Mouse (Mus musculus) stomach, embryonic 14.5 days (tissue): ENCODE results near the gene Glt28d2. TPM values are rescaled to one million over a fixed set of nuclear protein-coding genes. Genes with fewer than 3 reads are reported as not detected.

Experiments
- ATAC-seq: fragments of 200-750 bp; cut with Nextera tagmentation; 2 replicates; pipeline ENCODE4 v1.8.0; 2017; ENCODE audit warnings: low read depth, moderate TSS enrichment; ENCODE audit not compliant: insufficient number of reproducible peaks, insufficient read depth, low FRiP score
- H3K27ac ChIP-seq: fragments of 300-500 bp; sonication (generic); 2 replicates; pipeline ENCODE4 v1.5.1; 2014; ENCODE audit warnings: mild to moderate bottlenecking, low read length, moderate library complexity, mixed read lengths
- H3K27me3 ChIP-seq: fragments of 300-500 bp; sonication (generic); 2 replicates; pipeline ENCODE4 v1.6.1; 2014; ENCODE audit warnings: low read length, control low read depth, mixed read lengths; ENCODE audit not compliant: control insufficient read depth, insufficient read depth
- H3K36me3 ChIP-seq: fragments of 300-500 bp; sonication (generic); 2 replicates; pipeline ENCODE4 v1.6.1; 2014; ENCODE audit warnings: mild to moderate bottlenecking, control low read depth, low read length, moderate library complexity, mixed read lengths; ENCODE audit not compliant: control insufficient read depth, insufficient read depth
- H3K4me1 ChIP-seq: fragments of 300-500 bp; sonication (generic); 2 replicates; pipeline ENCODE4 v1.6.1; 2014; ENCODE audit warnings: low read length, control low read depth, mixed read lengths; ENCODE audit not compliant: control insufficient read depth, insufficient read depth
- H3K4me2 ChIP-seq: fragments of 300-500 bp; sonication (generic); replicated peaks from 2 replicates; pipeline ENCODE4 v1.6.1; 2014; ENCODE audit warnings: low read depth, low read length, control low read depth
- H3K4me3 ChIP-seq: fragments of 300-500 bp; sonication (generic); 2 replicates; pipeline ENCODE4 v1.5.1; 2014; ENCODE audit warnings: low read depth, low read length, control low read depth
- H3K9ac ChIP-seq: fragments of 300-500 bp; sonication (generic); replicated peaks from 2 replicates; pipeline ENCODE4 v1.6.1; 2014; ENCODE audit warnings: low read depth, mild to moderate bottlenecking, control low read depth, low read length, moderate library complexity, mixed read lengths
- H3K9me3 ChIP-seq: fragments of 300-500 bp; sonication (generic); 2 replicates; pipeline ENCODE4 v1.6.1; 2016; ENCODE audit warnings: low read depth, low read length, control low read depth; ENCODE audit not compliant: control insufficient read depth
- WGBS: fragments of 180-500 bp; shearing (Covaris S2); extraction: QIAGEN DNeasy Blood & Tissue Kit; methylation state at CpG from one replicate; pipeline ENCODE4 v1.1.7; 2014; 5-methylcytosine and 5-hydroxymethylcytosine counted together
- polyA plus RNA-seq: library from polyadenylated mRNA; unstranded; fragments of >200 nt; fragmentation: Nextera tagmentation; extraction: Ambion mirVana; gene quantifications from 2 replicates; pipeline ENCODE4 v1.2.1, GENCODE M21; 2014

Gene Glt28d2
- polyA plus RNA-seq, 1 experiment from 2014 or later: 3.2 TPM

GRCm38 (mm10) chr3:85846316-85846715 lies 41.0 kb downstream of the Glt28d2 start:
- no peak overlapping the region for H3K9ac ChIP-seq
- WGBS: 88% methylated on average over 1 of the region's 1 CpGs
- ATAC-seq: no peak

GRCm38 (mm10) chr3:85845341-85845740 lies 42.0 kb downstream of the Glt28d2 start:
- Histone ChIP-seq H3K4me2 (no peak overlapping the region), H3K27ac (no peak overlapping the region), H3K4me3 (no peak overlapping the region), H3K27me3 (no peaks in the 10 kb centered on the region), H3K9me3 (no peaks in the 10 kb centered on the region), H3K4me1 (0 out of 2 replicates have a peak, but pooled peaks cover 8% of the 10 kb centered on the region), H3K9ac (no peak overlapping the region), H3K36me3 (no peaks in the 10 kb centered on the region)
- 66% methylated on average over 6 of the region's 6 CpGs for WGBS
- no peak for ATAC-seq

More at GRCm38 (mm10) chr3:85846316-85846715, 41.0 kb downstream of the Glt28d2 start:
- H3K36me3 ChIP-seq: no peaks in the 10 kb centered on the region
- no peak overlapping the region for H3K27ac ChIP-seq
- no peak overlapping the region for H3K4me3 ChIP-seq
- no peak overlapping the region for H3K4me2 ChIP-seq
- H3K27me3 ChIP-seq: no peaks in the 10 kb centered on the region
- no peaks in the 10 kb centered on the region for H3K9me3 ChIP-seq
- H3K4me1 ChIP-seq: 0 out of 2 replicates have a peak, but pooled peaks cover 8% of the 10 kb centered on the region

DNA sequence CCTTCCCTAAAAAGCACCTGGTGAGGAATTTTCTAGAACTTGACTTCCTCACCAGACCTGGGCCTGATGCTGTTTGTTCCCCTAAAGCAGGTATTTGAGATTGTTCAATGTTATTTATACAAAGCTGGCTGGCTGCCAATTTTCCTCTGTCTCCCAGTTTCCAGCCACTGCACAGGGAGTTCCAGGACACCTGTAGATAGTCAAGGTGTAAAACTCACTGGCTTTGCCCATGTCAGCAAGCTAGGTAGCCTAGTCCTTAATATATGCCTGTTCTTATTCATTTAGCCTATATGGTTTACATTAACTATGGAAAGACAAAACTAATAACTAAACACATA lies 44.5 kb downstream of the Glt28d2 start:
- Histone ChIP-seq H3K4me2 (no peak overlapping the region), H3K36me3 (no peaks in the 10 kb centered on the region), H3K9me3 (no peaks in the 10 kb centered on the region), H3K4me1 (0 out of 2 replicates have a peak, but pooled peaks cover 8% of the 10 kb centered on the region), H3K4me3 (no peak overlapping the region), H3K27ac (0 out of 2 replicates have a peak overlapping the region, but pooled peaks have one; percentile 59), H3K27me3 (no peaks in the 10 kb centered on the region), H3K9ac (no peak overlapping the region)
- ATAC-seq: peak; percentile 33; the same call in 1 of the 2 replicates

DNA sequence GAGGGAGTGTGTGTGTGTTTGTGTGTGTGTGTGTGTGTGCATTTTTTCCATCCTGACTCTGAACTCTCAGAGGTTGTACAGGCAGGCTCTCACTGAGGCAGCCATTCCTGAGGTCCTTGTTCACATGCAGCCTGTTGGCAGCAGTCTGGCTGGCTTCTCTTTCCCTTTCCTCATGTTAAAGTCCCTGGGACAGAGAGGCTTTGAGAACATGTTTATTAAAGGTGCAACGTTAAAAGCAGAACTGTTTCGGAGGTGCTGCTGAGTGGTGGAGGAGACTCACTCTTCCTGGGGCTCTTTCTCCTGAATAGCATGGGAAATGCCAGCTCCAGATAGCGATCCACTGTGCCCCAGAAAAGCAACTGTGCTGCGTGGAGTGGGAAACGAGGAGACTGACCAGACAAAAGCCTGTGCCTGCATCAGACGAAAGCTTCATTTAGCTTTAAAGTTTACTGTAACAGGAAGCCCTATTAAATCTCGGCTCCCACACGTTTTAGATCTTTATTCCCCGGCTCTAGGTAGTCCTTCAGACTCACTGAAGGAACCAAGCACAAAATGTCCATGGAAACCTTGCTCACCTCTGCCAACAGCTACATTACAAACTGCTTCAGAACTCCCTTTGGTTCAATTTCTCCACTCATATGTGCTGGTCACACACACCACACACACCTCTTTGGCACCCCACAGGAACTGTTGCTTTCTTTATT lies 45.0 kb downstream of the Glt28d2 start:
- 0 out of 2 replicates have a peak, but pooled peaks have one; percentile 6 for ATAC-seq
- Histone ChIP-seq H3K4me1 (0 out of 2 replicates have a peak, but pooled peaks cover 8% of the 10 kb centered on the region), H3K9me3 (no peaks in the 10 kb centered on the region), H3K27ac (peak overlapping the region; percentile 59; the same call in 1 of the 2 replicates), H3K4me2 (no peak overlapping the region), H3K4me3 (no peak overlapping the region), H3K27me3 (no peaks in the 10 kb centered on the region), H3K36me3 (no peaks in the 10 kb centered on the region), H3K9ac (no peak overlapping the region)
- 29% methylated on average over 9 of the region's 9 CpGs for WGBS

GRCm38 (mm10) chr3:85841454-85842176 lies 45.7 kb downstream of the Glt28d2 start:
- no peak overlapping the region for H3K9ac ChIP-seq
- WGBS: 22% methylated on average over 2 of the region's 2 CpGs
- H3K4me2 ChIP-seq: no peak overlapping the region
- peak overlapping the region; percentile 59; the same call in 1 of the 2 replicates for H3K27ac ChIP-seq
- no peaks in the 10 kb centered on the region for H3K36me3 ChIP-seq
- H3K4me1 ChIP-seq: 0 out of 2 replicates have a peak, but pooled peaks cover 8% of the 10 kb centered on the region
- no peak overlapping the region for H3K4me3 ChIP-seq
- no peaks in the 10 kb centered on the region for H3K9me3 ChIP-seq
- no peak for ATAC-seq
- H3K27me3 ChIP-seq: no peaks in the 10 kb centered on the region

DNA sequence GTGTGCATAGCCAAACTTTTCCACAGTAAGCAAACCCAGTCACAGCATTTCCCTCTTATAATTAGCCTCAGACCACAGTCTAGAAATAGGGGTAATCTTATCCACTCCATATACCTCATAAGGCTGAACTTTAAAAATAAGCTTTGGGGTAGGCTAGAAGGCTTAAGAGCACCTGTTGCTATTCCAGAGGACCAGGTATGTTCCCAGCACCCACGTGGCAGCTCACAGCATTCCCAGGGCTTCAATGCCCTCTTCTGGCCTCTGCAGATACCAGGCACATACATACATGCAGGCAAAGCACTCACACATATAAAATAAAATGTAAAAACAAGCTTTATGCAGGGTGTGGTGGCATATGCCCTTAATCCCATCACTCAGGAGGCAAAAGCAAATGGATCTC lies 53.7 kb downstream of the Glt28d2 start:
- no peak overlapping the region for H3K27ac ChIP-seq
- ATAC-seq: no peak
- H3K4me3 ChIP-seq: no peak overlapping the region
- H3K4me2 ChIP-seq: no peak overlapping the region
- no peaks in the 10 kb centered on the region for H3K27me3 ChIP-seq
- H3K9ac ChIP-seq: no peak overlapping the region
- no peaks in the 10 kb centered on the region for H3K36me3 ChIP-seq
- H3K4me1 ChIP-seq: no peaks in the 10 kb centered on the region
- WGBS: 78% methylated on average over 1 of the region's 1 CpGs
- H3K9me3 ChIP-seq: no peaks in the 10 kb centered on the region

DNA sequence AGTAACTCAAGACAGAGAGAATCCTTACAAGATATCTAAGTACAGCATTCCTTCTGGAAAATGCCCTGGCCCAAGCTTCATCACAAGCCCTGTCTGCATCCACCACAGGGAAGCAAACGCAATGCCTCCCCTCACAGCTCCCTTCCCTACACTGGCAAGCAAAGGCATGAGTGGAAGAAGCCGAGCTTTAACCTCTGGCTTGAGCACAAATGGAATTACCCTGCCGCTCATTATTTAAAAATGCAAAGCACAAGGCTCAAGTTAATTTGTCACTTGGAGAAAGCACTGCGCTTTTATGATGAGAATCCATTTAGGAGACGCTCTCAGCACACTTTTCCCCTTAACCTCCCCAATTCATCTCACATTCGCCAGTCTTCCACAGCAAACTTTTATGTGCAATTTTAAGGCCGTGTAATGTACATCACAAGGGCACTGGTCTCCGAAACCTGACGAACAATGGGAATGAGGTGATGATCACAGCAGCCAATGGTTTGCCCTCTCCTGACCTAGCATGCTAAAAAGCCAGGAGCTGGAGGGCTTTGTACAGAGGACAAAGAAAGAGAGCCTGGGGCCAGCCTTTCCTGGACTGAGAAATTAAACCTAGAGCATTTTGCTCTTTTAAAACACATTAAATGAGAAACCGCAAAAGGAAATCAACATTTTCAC lies 54.7 kb downstream of the Glt28d2 start:
- 65% methylated on average over 10 of the region's 10 CpGs for WGBS

GRCm38 (mm10) chr3:85831785-85832184 lies 55.5 kb downstream of the Glt28d2 start:
- H3K9ac ChIP-seq: no peak overlapping the region
- no peaks in the 10 kb centered on the region for H3K36me3 ChIP-seq
- H3K4me1 ChIP-seq: no peaks in the 10 kb centered on the region
- H3K27ac ChIP-seq: no peak overlapping the region
- 52% methylated on average over 1 of the region's 1 CpGs for WGBS
- H3K4me2 ChIP-seq: no peak overlapping the region
- no peak overlapping the region for H3K4me3 ChIP-seq
- no peak for ATAC-seq
- H3K27me3 ChIP-seq: no peaks in the 10 kb centered on the region
- H3K9me3 ChIP-seq: no peaks in the 10 kb centered on the region

More for the DNA sequence above, 54.7 kb downstream of the Glt28d2 start:
- ATAC-seq: no peak
- Histone ChIP-seq H3K9me3 (no peaks in the 10 kb centered on the region), H3K27me3 (no peaks in the 10 kb centered on the region), H3K4me2 (no peak overlapping the region), H3K9ac (no peak overlapping the region), H3K4me3 (no peak overlapping the region), H3K27ac (no peak overlapping the region), H3K36me3 (no peaks in the 10 kb centered on the region), H3K4me1 (no peaks in the 10 kb centered on the region)
